ENCODE assay signal across 21 mouse cellular contexts in genomic region chr11:50454934-50455333, GRCm38 (mm10).
"Had no signal": no experiment of that assay in that cellular context is flagged by ENCODE, and none has a peak within 500 bp of the region (broad histone marks: within the 10 kb centered on the region; RNA-seq: fewer than 3 reads in every experiment).

No protein-coding gene starts in this region.

- H3K4me2 ChIP-seq: limb, embryonic 12.5 days; limb, embryonic 15.5 days; liver, embryonic 11.5 days; lung, embryonic 14.5 days; midbrain, embryonic 12.5 days; midbrain, embryonic 15.5 days; neural tube, embryonic 12.5 days; neural tube, embryonic 15.5 days had no signal

- H3K36me3 ChIP-seq: limb, embryonic 12.5 days; limb, embryonic 15.5 days; midbrain, embryonic 12.5 days; midbrain, embryonic 15.5 days; neural tube, embryonic 12.5 days; neural tube, embryonic 15.5 days had no signal

- H3K4me3 ChIP-seq: limb, embryonic 12.5 days; limb, embryonic 15.5 days; midbrain, embryonic 12.5 days; midbrain, embryonic 15.5 days; neural tube, embryonic 12.5 days; neural tube, embryonic 15.5 days had no signal

- H3K9ac ChIP-seq: limb, embryonic 12.5 days; limb, embryonic 15.5 days; liver, embryonic 14.5 days; liver, postnatal 0 days; lung, embryonic 14.5 days; midbrain, embryonic 12.5 days; midbrain, embryonic 15.5 days; neural tube, embryonic 12.5 days; neural tube, embryonic 15.5 days had no signal

- H3K9me3 ChIP-seq: limb, embryonic 12.5 days; limb, embryonic 15.5 days; midbrain, embryonic 12.5 days; midbrain, embryonic 15.5 days; neural tube, embryonic 12.5 days; neural tube, embryonic 15.5 days had no signal

- H3K27ac ChIP-seq: limb, embryonic 12.5 days; liver, embryonic 14.5 days; macrophage; midbrain, embryonic 12.5 days; midbrain, embryonic 15.5 days; neural tube, embryonic 12.5 days; neural tube, embryonic 15.5 days had no signal

- H3K27me3 ChIP-seq: limb, embryonic 15.5 days; midbrain, embryonic 15.5 days; neural tube, embryonic 12.5 days; neural tube, embryonic 15.5 days had no signal

- DNase-seq: kidney, adult 18-20 months; kidney, adult 9 months; kidney, postnatal 14 days; kidney, postnatal 4 days; left cerebral cortex, postnatal 4 days; liver, postnatal 0 days; lung, embryonic 14.5 days; right cerebral cortex, adult 18-20 months; right cerebral cortex, postnatal 25 days; thymus, adult 18-20 months; thymus, postnatal 36 days had no signal

- ATAC-seq: liver, postnatal 0 days; lung, postnatal 0 days; midbrain, embryonic 15.5 days had no signal
